Mouse (Mus musculus): ENCODE measurements around the gene Ercc6l.
A peak's percentile ranks its signal among the peaks of the same experiment; 100 is the strongest.

Ercc6l gene

DNA sequence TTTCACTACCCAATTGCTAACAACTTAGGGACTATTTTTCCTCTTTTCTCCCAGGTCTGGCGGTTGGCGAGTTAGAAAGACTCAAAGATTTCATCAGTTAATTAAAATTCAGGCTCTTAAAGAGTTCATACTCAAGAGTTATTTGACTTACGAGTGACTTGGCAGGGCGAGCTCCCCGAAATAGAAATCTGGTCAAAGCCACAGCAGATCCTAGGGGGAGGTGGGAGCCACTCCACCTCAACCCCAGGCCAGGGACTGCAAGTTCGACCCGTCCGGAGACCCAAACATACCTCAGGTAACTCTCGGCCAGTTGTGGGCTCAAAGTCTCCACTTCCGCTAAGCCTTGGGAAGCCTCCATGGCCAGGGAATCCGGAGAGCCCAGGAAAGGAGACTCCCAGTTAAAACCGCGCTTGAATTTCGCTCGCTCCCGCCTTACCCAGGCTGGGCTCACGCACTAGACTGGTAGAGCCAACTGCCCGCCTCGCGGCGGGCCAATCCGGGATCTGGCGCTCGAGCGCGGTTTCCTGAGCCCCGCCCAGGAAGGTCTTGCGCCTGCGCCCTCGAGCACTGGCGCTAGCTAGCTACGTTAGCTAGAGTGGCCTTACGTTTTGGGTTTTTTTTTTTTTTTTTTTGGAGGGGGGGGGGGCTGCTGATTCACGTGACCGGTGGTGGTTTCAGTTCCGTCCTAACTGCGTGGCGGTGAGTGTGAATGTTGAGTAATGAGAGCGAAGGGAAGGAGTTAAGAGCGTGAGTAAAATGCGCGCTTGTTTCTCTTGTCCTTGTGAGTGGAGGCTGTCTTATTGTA, at the start of gene Ercc6l:
Ercc6l (minus strand) TSS at position 474 of the 805 bp plus-strand sequence.
- DNase-seq (ENCODE audit: low spot score in 2 of 2), result peak; percentile 84 to 86

DNA sequence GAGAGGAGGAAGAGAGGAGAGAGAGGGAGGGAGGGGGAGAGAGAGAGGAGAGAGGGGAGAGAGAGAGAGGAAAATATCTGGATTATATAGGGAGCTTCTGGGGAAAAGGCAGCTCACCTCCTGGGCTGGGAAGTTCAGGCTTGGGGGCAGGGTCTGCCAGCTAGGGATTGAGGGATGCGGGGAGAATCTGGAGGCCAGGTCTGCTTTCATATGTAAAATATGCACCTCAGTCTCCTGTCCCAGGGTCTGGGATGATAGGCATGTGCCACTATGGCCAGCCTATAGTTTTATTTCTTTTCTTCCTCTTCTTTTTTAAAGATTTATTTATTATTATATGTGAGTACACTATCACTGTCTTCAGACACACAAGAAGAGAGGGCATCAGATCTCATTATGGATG, 33.9 kb upstream of the Ercc6l start:
- DNase-seq (ENCODE audit: low spot score in 2 of 2), result no peak

DNA sequence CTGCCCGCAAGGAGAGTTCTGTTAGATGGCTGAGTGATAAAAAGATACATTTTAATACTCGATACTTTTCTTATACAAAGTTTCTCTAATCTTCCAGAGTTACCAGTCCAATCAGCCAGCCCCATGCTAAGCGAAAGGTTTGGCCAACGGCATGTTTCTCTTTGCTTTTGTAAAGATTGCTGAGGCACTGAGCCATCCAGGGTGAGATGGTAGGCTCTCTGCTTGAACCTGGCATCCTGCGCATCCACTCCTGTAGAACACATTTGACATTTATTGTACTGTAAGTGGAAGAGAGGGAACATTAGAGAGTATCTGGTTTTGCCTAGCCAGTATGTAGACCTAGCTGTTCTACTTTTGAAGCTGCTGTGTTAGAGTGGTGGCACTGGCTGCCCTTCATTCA, 32.7 kb upstream of the Ercc6l start:
- no peak for DNase-seq (ENCODE audit: low spot score in 2 of 2)

DNA sequence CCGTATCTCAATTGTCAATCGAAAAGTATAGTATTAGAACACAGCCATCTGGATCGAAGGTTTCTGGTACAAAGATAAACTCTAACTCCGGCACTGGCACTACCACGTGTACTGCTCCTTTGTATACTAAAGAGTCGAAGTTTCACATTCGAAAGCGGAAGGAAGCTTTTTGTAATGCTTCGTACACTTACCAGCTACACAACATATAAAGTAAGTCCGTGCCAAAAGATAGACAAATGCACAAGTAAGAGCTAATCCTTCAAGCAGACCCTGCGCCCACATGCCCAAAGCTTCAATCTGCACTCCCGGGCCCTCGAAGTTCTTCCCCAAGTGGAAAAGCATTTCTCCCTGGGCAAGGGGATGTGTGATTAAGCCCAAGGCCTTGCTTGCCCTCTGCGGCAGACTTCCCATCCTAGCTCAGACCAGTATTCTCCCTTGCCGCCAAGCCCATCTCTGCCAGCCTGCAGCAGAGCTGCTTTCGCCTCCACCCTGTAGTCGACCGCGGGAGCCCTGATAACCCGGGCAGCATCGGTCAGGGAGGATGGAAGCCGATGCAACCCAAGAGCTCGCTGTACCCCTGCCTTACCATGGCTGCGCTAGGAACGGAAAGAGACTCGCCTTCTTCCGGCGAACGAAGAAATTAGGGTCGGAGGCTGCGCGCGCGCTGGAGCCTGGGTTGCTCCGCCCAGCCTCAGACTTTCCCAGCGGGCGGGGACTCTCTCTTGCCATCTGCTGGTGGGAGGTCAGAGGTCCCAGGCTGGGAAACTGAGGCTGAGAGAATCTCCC, 32.0 kb upstream of the Ercc6l start, which contains the start of gene Rps4x:
Rps4x (minus strand) TSS at position 683 of the 786 bp plus-strand sequence.
- peak; percentile 57 to 76 for DNase-seq (ENCODE audit: low spot score in 2 of 2)

DNA sequence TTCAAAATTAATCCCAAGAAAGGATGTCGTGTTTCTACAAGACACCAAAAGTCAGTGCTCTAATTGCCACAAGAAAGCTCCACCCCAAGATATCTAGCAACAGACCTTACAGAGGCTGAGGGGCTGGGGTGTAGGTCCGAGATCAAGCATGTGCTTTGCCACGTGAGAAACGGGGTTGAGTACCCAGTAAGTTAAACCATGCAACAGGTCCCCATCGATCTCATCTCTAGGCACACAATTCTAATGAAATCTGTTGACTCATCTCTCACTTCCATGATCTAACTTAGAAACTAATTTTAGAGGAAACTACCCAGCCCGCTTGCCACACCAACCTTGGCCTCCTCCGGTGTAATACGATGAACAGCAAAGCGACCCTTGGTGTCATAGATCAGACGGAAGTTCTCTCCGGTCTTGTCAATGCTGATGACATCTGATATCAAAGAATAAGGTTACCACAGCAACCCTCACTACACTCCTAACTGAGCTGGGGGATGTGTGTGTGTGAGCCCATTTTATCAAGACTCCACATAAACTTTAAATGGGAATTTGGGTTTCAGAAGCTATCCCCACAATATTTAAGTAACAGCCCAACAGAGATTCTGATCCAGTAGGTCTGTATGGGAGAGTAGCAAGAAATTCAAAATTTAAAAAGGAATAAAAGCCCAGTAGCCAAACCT, 30.3 kb upstream of the Ercc6l start:
- no peak for DNase-seq (ENCODE audit: low spot score in 2 of 2)

DNA sequence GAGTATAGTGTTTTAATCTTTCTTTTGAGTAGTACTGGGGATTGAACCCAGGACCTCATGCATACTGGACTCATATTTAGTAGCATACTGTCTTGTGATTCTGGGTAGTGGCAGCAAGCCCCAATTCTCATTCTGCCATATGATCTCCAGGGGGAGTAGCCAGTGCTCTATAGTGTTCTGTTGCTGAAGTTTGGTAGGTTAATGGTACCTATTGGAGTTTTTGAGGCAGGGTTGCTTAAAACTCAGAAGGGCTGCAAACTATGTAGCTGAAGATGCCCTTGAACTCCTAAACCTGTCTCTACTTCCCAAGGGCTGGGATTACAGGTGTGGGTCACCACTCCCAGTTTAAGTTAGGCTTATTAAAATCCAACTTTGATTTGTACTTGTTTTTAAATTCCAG, 25.7 kb upstream of the Ercc6l start:
- DNase-seq (ENCODE audit: low spot score in 2 of 2), result no peak

DNA sequence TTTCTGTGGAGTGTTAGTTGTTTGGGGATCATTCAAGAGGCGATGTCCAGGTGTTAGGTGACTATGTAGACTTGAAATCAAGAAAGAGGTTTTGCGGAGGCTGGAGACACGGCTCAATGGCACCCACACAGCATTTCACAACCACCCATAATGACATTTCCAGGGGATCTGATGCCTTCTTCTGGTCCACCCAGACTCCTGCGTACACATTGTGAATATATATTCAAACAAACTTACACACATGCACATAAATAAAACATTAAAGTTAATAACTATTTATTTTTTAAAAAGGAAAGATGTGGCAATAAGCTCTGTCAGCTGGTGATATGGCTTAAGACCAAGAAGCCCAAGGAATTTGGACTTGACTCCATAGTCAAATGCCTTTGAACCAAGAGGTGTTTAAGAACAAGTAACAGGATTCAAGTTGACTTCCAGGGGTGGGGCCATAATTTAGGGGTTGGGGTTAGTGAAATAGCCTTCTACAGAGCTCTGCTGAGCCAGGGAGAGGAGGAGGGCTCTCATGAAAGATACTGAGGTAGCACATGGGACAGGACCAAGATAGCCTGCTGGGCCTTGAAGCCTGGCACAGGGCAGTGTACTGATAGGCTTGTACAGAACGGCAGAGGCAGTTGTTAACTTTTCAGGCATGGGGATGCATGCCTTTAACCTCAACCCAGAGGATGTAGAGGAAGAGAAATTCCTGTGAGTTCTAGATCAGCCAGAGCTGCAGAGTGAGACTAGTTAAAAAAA, 18.8 kb upstream of the Ercc6l start:
- DNase-seq (ENCODE audit: low spot score in 2 of 2), result no peak

DNA sequence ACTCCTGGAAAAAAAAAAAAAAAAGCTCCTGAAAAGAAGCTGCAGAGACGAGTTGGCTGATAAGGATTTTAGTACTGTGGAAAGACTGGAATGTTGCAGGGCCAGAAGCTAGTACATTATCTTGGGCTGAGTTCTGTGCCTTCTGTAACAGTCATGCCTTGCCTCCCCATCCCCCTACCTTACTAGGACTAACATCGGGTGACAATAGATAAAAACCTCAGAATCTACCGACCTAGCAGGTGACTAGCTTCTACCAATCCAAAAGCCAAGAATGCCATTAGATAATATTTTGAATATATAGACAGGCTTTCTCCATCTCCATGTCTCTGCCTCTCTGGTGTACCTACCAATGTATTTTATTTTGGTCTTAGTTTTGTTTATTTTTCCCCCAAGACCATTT, 14.0 kb upstream of the Ercc6l start:
- DNase-seq (ENCODE audit: low spot score in 2 of 2), result no peak

DNA sequence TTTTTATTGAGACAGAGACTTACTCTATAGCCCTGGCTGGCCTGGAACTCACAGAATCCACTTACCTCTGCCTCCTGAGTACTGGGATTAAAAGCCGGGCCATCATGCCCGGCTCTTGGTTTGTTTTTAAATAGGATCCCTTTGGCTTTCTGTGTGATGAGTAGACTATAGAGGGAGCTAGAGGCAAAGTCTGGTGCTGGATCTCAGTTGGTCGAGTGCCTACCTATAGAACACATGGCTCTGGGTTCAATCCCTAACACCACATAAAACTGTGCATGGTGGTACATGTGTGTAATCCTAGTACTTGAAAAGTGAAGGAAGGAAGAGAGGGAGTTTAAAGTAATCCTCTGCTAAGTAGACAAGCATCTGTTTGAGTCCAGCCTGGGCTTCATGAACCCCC, 13.2 kb upstream of the Ercc6l start:
- DNase-seq (ENCODE audit: low spot score in 2 of 2), result no peak

DNA sequence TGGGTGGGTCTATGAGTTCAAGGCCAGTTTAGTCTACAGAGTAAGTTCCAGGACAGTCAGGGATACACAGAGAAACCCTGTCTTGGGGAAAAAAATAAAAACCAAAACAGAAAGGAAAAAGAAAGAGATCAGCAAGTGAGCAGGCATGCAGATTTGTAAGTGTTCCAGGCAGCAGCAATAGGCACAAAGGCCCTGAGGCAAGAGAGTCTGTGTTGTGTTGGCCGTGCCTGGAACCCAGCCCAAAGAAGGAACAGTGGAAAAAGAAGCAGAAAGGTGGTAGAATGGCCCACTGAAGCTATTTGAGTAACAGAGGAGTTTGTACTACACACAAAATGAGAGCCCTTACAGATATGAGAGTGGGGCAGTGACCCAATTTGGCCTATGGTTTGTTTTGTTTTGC, 12.8 kb upstream of the Ercc6l start:
- no peak for DNase-seq (ENCODE audit: low spot score in 2 of 2)

DNA sequence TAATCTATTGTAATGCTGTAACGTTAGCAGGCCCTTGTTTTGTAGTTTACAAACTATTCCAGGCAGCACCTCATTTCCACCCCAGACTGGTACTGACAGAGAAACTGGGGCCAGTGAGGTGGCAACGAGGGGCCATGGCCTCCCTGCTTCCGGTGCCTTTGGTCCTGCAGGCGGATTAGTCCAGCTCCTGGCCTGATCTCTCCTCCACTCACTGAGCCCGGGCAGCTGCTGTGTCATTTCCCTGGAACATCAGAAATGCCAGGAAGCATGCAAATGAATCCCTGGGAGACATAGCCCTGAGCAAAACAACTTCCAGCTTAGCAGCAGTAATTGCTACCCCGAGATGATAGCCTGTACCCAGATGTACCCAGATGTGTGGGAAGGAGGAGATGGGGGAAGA, 10.1 kb upstream of the Ercc6l start:
- DNase-seq (ENCODE audit: low spot score in 2 of 2), result no peak

DNA sequence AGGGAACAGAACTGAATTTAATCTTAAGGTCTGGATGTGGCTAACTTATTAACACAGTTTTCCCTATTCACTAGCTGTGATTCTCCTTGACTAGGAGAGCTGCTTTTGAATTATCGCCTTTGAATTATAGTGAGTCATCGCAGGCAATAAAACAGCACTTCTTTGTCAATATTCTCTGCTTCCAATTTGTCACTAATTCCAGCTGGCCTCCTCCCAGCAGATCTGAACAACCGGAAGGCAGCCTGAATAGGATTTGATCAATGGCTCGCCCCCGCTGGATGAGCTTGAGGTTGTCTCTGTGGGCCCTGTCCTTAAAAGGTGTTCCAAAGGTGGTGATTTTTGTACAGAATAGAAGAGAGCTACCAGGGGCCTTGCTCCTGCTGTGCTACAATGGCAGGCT, 9.6 kb upstream of the Ercc6l start:
- no peak for DNase-seq (ENCODE audit: low spot score in 2 of 2)

DNA sequence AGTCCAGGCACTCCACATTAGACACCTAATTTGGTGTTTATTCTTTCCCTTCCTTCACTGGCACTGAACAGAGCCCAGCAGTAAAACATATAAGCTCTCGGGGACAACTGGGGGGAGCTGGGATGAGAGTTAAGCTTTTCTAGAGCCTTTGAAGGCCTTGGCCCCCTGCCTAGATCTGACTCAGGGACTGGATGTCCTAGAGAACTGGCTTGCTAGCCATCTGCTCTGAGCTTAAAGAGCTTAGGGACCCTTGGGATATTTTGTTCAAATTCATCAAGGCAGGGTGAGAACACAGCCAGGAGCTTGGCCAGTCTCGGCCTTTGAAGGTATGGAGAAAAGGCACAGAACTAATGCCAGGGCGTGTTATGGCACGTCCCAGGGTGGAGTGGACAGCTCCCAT, 6.6 kb upstream of the Ercc6l start:
- no peak for DNase-seq (ENCODE audit: low spot score in 2 of 2)

DNA sequence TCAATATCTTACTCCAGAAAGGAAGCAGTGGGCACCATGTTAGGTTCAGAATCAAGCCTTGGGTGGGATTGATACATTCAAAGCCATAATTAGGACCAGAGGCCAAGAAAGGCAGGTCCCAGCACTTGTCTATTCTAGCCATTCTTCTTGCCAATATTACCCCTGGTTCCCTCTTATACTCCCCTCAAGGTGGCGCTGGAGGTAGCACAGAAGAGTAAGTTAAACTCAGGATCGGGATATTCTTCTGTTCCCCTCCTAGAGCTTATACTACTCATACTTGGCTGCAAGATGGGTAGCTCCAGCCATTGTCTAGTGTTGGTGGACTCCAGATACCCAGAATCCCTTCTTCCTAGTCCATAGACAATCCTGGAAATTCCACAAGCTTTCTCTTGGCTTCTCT, 6.2 kb upstream of the Ercc6l start:
- DNase-seq (ENCODE audit: low spot score in 2 of 2), result no peak

DNA sequence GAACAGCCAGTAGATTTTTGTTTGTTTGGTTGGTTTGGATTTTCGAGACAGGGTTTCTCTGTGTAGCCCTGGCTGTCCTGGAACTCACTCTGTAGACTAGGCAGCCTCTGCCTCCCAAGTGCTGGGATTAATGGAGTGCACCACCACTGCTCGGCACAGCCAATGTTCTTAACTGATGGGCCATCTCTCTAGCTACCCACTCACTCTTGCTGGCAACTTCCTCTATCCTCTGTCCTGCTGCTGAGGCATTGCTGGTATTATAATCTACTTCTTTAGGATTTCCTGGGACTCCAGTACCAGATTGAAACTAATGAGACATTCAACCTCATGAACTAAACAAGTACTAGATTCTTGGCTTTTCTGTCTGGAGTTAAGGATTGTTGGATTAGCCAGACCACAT, 3.6 kb upstream of the Ercc6l start:
- no peak for DNase-seq (ENCODE audit: low spot score in 2 of 2)

DNA sequence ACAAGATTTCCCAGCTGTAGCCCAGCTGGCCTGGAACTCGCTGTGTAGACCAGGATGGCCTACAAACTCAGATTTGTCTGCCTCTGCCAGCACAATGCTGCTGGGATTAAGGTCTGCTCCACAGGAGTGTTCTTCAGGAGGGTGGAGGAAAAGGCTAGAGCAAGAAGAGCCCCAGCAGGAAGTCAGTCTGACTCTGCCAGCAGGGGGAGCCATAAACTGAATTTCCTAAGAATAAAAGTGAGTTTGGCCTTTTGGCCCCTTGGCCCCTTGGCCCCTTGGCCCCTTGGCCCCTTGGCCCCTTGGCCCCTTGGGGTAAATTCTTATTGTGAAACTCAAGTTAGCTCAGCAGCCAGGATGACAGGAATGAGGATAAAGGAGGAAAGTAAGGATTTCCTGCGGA, 2.9 kb upstream of the Ercc6l start:
- DNase-seq (ENCODE audit: low spot score in 2 of 2), result no peak

DNA sequence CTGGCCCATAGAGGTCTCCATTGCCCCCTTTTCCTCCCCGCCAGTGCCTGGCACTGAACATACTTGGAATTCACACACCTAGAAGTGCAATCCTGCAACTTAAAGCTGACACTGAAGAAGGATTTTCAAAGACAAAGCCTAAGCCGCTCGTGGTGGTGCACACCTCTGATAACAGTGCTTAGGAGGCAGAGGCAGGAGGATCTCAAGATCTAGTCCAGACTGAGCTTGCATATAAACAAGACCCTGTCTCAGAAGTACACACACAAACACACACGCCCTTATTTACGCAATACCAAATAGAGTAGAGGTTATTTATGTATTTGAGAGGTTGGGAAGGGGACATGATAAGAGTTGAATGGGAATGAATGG, 516 bp upstream of the Ercc6l start:
- no peak for DNase-seq (ENCODE audit: low spot score in 2 of 2)

DNA sequence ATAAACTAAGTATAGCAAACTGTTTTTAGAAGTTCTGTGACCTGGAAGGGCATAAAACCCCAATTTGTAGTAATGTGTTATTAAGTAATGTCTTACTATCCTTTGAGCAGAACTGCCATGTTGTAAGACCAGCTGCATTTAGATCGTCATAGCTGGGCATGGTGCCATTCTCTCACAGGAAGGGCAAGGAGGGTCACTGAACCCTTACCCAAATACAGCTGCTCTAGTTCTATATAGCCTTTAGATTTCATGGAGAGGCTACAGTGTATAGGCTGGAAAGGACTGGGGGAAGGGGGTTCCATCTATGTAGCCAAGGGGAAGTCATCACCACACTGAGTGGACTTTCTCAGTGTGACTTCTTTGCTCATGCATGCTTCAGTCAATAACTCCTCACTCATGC, 15.7 kb downstream of the Ercc6l start:
- DNase-seq (ENCODE audit: low spot score in 2 of 2), result no peak

DNA sequence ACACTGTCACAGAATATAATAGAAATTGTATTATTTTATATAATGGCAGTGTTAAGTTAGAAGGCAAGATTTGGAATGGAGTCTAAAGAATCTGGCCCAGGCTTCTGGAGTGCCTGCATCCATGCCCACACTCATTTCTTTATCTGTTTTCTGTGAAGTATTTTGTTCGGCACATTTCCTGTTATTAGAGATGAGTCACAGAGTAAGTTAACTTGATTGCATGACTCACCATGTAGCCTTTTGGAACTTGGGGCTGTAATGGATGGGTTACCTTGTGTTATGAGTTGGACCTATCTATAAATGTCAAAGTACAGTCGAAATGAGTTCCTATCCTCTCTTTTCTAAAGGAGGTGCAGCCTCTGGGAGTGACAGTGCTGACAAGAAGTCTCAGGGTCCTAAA, 35.6 kb downstream of the Ercc6l start:
- no peak for DNase-seq (ENCODE audit: low spot score in 2 of 2)

DNA sequence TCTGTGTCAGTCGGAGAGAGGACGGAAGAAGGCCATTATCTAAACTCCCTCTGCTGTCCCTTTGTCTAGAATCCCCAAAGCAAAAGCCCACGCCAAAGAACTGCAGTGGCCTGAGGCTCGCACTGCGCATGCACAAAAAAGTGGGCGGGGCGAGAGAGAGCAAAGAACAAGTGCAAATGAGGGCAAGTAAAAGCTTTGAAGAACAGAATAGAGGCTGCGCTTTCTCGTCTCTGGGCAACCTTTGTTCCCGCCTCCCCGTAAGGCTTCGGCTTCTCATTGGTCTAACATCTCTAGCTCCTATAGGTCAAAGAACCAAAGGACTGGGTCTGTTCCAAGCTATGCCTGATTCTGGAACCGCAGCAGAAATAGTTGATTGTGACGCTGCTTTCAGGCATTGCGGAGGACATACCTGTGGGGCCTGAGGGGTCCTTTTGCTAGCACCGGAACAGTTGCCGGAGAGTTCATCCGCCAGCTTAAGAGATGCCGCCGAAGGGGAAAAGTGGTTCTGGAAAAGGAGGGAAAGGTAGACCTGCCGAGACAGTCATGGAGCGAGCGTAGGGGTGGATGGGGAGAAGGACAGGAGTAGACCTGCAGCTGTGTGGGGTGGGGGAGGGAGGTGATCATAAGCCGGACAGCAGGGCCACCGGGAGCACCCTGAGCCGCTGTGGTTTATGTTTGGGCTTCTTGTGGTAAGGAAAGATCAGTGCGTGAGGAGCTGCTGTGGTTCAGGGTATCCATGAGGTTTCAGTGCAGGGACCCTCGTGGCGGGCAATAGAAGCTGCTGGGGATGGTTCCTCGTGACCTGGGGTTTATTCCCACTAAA, 37.6 kb downstream of the Ercc6l start, which contains the start of gene Pin4:
Pin4 (plus strand) TSS at position 406 of the 823 bp plus-strand sequence.
- DNase-seq (ENCODE audit: low spot score in 2 of 2), result peak; percentile 85 to 95

DNA sequence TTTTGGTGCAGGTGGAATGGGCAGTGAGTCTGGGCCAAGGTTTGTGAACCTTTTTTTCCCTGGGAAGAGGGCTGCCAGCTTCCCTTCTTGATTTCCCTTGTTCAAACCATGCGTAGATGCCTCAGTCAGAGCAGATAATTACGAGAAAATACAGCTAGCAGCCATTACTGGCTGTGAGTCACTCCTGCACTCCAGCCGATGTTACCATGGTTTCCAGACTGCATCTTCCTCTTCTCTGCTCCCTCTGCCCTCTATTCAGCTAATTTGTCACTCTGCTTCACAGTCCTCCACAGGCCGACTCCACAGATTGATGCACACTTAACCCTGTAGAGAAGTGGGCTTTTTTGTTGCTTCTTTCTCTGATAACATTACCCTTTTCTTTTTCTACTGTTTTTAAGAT, 41.2 kb downstream of the Ercc6l start:
- DNase-seq (ENCODE audit: low spot score in 2 of 2), result peak in 1 of 2 experiments; percentile 9
